Mouse (Mus musculus): Measurements from ENCODE around the gene Ep300. TPM values are rescaled to one million over a fixed set of nuclear protein-coding genes. Genes with fewer than 3 reads are reported as not detected.

Gene Ep300
- polyA plus RNA-seq, 1 experiment from 2014 or later: 37.3 TPM

GRCm38 (mm10) chr15:81650636-81651035 is 65.5 kb downstream of the Ep300 start:
- 85% methylated on average over 7 of the region's 7 CpGs for WGBS
- H3K27me3 ChIP-seq (ENCODE audit: control insufficient read depth, insufficient read depth, low read length): no peaks in the 10 kb centered on the region
- H3K4me1 ChIP-seq (ENCODE audit: control insufficient read depth, insufficient read depth, low read length): no peaks in the 10 kb centered on the region
- H3K36me3 ChIP-seq (ENCODE audit: control insufficient read depth, insufficient read depth, low read length): peaks cover 48% of the 10 kb centered on the region
- ATAC-seq (ENCODE audit: low read depth): no peak
- H3K4me3 ChIP-seq (ENCODE audit: low read depth, low read length): no peak overlapping the region
- no peak overlapping the region for H3K4me2 ChIP-seq (ENCODE audit: low read depth, low read length)
- no peak overlapping the region for H3K27ac ChIP-seq (ENCODE audit: low read depth, low read length)
- no peaks in the 10 kb centered on the region for H3K9me3 ChIP-seq (ENCODE audit: control insufficient read depth, low read length)
- no peak overlapping the region for H3K9ac ChIP-seq (replicated peaks; ENCODE audit: low read depth, low read length)

GRCm38 (mm10) chr15:81661701-81662100 is 76.5 kb downstream of the Ep300 start:
- no peak overlapping the region for H3K4me2 ChIP-seq (ENCODE audit: low read depth, low read length)
- no peak overlapping the region for H3K27ac ChIP-seq (ENCODE audit: low read depth, low read length)
- no peaks in the 10 kb centered on the region for H3K4me1 ChIP-seq (ENCODE audit: control insufficient read depth, insufficient read depth, low read length)
- no peak overlapping the region for H3K4me3 ChIP-seq (ENCODE audit: low read depth, low read length)
- WGBS: 95% methylated on average over 2 of the region's 2 CpGs
- no peaks in the 10 kb centered on the region for H3K36me3 ChIP-seq (ENCODE audit: control insufficient read depth, insufficient read depth, low read length)
- no peak overlapping the region for H3K9ac ChIP-seq (replicated peaks; ENCODE audit: low read depth, low read length)
- H3K27me3 ChIP-seq (ENCODE audit: control insufficient read depth, insufficient read depth, low read length): no peaks in the 10 kb centered on the region
- ATAC-seq (ENCODE audit: low read depth): no peak
- H3K9me3 ChIP-seq (ENCODE audit: control insufficient read depth, low read length): no peaks in the 10 kb centered on the region

- WGBS: 66% methylated on average over 10 of the region's 10 CpGs
These were observed 78.1 kb downstream of the Ep300 start for GRCm38 (mm10) chr15:81663281-81663680.

GRCm38 (mm10) chr15:81663697-81664561 is 78.8 kb downstream of the Ep300 start, which contains the start of gene L3mbtl2:
Gene L3mbtl2, plus strand, starts transcription at chr15:81663889.
- no peaks in the 10 kb centered on the region for H3K27me3 ChIP-seq (ENCODE audit: control insufficient read depth, insufficient read depth, low read length)
- no peaks in the 10 kb centered on the region for H3K4me1 ChIP-seq (ENCODE audit: control insufficient read depth, insufficient read depth, low read length)
- H3K4me2 ChIP-seq (ENCODE audit: low read depth, low read length): peak within 1 kb of the TSS; percentile 57
- no peaks in the 10 kb centered on the region for H3K9me3 ChIP-seq (ENCODE audit: control insufficient read depth, low read length)
- H3K9ac ChIP-seq (replicated peaks; ENCODE audit: low read depth, low read length): peak within 1 kb of the TSS; percentile 54
- peaks cover 8% of the 10 kb centered on the region for H3K36me3 ChIP-seq (ENCODE audit: control insufficient read depth, insufficient read depth, low read length)
- peak; percentile 99 for ATAC-seq (ENCODE audit: low read depth)
- H3K27ac ChIP-seq (ENCODE audit: low read depth, low read length): peak within 1 kb of the TSS; percentile 41; the same call in 1 of the 2 replicates
- H3K4me3 ChIP-seq (ENCODE audit: low read depth, low read length): peak within 1 kb of the TSS; percentile 69
- under 1% methylated on average over 55 of the region's 55 CpGs for WGBS

More at GRCm38 (mm10) chr15:81663281-81663680, 78.1 kb downstream of the Ep300 start:
- no peaks in the 10 kb centered on the region for H3K9me3 ChIP-seq (ENCODE audit: control insufficient read depth, low read length)
- H3K27me3 ChIP-seq (ENCODE audit: control insufficient read depth, insufficient read depth, low read length): no peaks in the 10 kb centered on the region
- peak overlapping the region; percentile 69 for H3K4me3 ChIP-seq (ENCODE audit: low read depth, low read length)
- peak overlapping the region; percentile 57 for H3K4me2 ChIP-seq (ENCODE audit: low read depth, low read length)
- no peaks in the 10 kb centered on the region for H3K4me1 ChIP-seq (ENCODE audit: control insufficient read depth, insufficient read depth, low read length)
- H3K27ac ChIP-seq (ENCODE audit: low read depth, low read length): no peak overlapping the region
- no peak; the same call in 1 of the 2 replicates for ATAC-seq (ENCODE audit: low read depth)
- peaks cover 4% of the 10 kb centered on the region for H3K36me3 ChIP-seq (ENCODE audit: control insufficient read depth, insufficient read depth, low read length)
- no peak overlapping the region for H3K9ac ChIP-seq (replicated peaks; ENCODE audit: low read depth, low read length)

GRCm38 (mm10) chr15:81666957-81667356 is 81.8 kb downstream of the Ep300 start:
- peaks cover 23% of the 10 kb centered on the region for H3K36me3 ChIP-seq (ENCODE audit: control insufficient read depth, insufficient read depth, low read length)

GRCm38 (mm10) chr15:81670231-81670640 is 85.1 kb downstream of the Ep300 start:
- H3K9me3 ChIP-seq (ENCODE audit: control insufficient read depth, low read length): no peaks in the 10 kb centered on the region
- peaks cover 37% of the 10 kb centered on the region for H3K36me3 ChIP-seq (ENCODE audit: control insufficient read depth, insufficient read depth, low read length)
- H3K9ac ChIP-seq (replicated peaks; ENCODE audit: low read depth, low read length): no peak overlapping the region
- WGBS: 87% methylated on average over 4 of the region's 4 CpGs
- no peak overlapping the region for H3K4me2 ChIP-seq (ENCODE audit: low read depth, low read length)
- ATAC-seq (ENCODE audit: low read depth): no peak
- no peak overlapping the region for H3K27ac ChIP-seq (ENCODE audit: low read depth, low read length)
- H3K4me3 ChIP-seq (ENCODE audit: low read depth, low read length): no peak overlapping the region
- no peaks in the 10 kb centered on the region for H3K4me1 ChIP-seq (ENCODE audit: control insufficient read depth, insufficient read depth, low read length)
- no peaks in the 10 kb centered on the region for H3K27me3 ChIP-seq (ENCODE audit: control insufficient read depth, insufficient read depth, low read length)

More at GRCm38 (mm10) chr15:81666957-81667356, 81.8 kb downstream of the Ep300 start:
- H3K9me3 ChIP-seq (ENCODE audit: control insufficient read depth, low read length): no peaks in the 10 kb centered on the region
- no peak overlapping the region for H3K4me3 ChIP-seq (ENCODE audit: low read depth, low read length)
- no peak overlapping the region for H3K27ac ChIP-seq (ENCODE audit: low read depth, low read length)
- WGBS: 90% methylated on average over 10 of the region's 10 CpGs
- H3K27me3 ChIP-seq (ENCODE audit: control insufficient read depth, insufficient read depth, low read length): no peaks in the 10 kb centered on the region
- H3K9ac ChIP-seq (replicated peaks; ENCODE audit: low read depth, low read length): no peak overlapping the region
- no peaks in the 10 kb centered on the region for H3K4me1 ChIP-seq (ENCODE audit: control insufficient read depth, insufficient read depth, low read length)
- no peak overlapping the region for H3K4me2 ChIP-seq (ENCODE audit: low read depth, low read length)
- no peak for ATAC-seq (ENCODE audit: low read depth)

- no peak overlapping the region for H3K27ac ChIP-seq (ENCODE audit: low read depth, low read length)
- H3K9me3 ChIP-seq (ENCODE audit: control insufficient read depth, low read length): no peaks in the 10 kb centered on the region
- no peaks in the 10 kb centered on the region for H3K27me3 ChIP-seq (ENCODE audit: control insufficient read depth, insufficient read depth, low read length)
- WGBS: 92% methylated on average over 3 of the region's 3 CpGs
- H3K9ac ChIP-seq (replicated peaks; ENCODE audit: low read depth, low read length): no peak overlapping the region
- H3K4me1 ChIP-seq (ENCODE audit: control insufficient read depth, insufficient read depth, low read length): no peaks in the 10 kb centered on the region
- H3K4me2 ChIP-seq (ENCODE audit: low read depth, low read length): no peak overlapping the region
- no peak overlapping the region for H3K4me3 ChIP-seq (ENCODE audit: low read depth, low read length)
- H3K36me3 ChIP-seq (ENCODE audit: control insufficient read depth, insufficient read depth, low read length): peaks cover 28% of the 10 kb centered on the region; the same call in 1 of the 2 replicates
- ATAC-seq (ENCODE audit: low read depth): no peak
These were observed 91.5 kb downstream of the Ep300 start for GRCm38 (mm10) chr15:81676637-81677036.

- H3K36me3 ChIP-seq (ENCODE audit: control insufficient read depth, insufficient read depth, low read length): peaks cover 47% of the 10 kb centered on the region
These were observed 95.2 kb downstream of the Ep300 start for GRCm38 (mm10) chr15:81680301-81680805.

More at GRCm38 (mm10) chr15:81680301-81680805, 95.2 kb downstream of the Ep300 start:
- Histone ChIP-seq H3K27me3 (ENCODE audit: control insufficient read depth, insufficient read depth, low read length) (no peaks in the 10 kb centered on the region), H3K4me2 (ENCODE audit: low read depth, low read length) (no peak overlapping the region), H3K9ac (replicated peaks; ENCODE audit: low read depth, low read length) (no peak overlapping the region), H3K27ac (ENCODE audit: low read depth, low read length) (no peak overlapping the region), H3K9me3 (ENCODE audit: control insufficient read depth, low read length) (no peaks in the 10 kb centered on the region), H3K4me3 (ENCODE audit: low read depth, low read length) (no peak overlapping the region), H3K4me1 (ENCODE audit: control insufficient read depth, insufficient read depth, low read length) (no peaks in the 10 kb centered on the region)
- 94% methylated on average over 4 of the region's 4 CpGs for WGBS
- no peak for ATAC-seq (ENCODE audit: low read depth)

Measured in neural tube, embryonic 14.5 days (tissue).